Mouse (Mus musculus) testis, adult 10 weeks (tissue): ENCODE data around the gene Mvb12a. TPM values are rescaled to one million over a fixed set of nuclear protein-coding genes. Genes with fewer than 3 reads are reported as not detected.

Source experiments
- polyA plus RNA-seq: library from polyadenylated mRNA; stranded (reverse); fragments of 350-450 nt; fragmentation: Illumina TruSeq; extraction: RNeasy Lipid Tissue Mini Kit (QIAGEN cat#74804); gene quantifications from one replicate; pipeline ENCODE4 v1.2.3, GENCODE M21; 2014; ENCODE audit warnings: low read depth, low replicate concordance

The Mvb12a gene
- 1.1 TPM for polyA plus RNA-seq

GRCm38 (mm10) chr8:71542632-71543343 lies at the start of gene Mvb12a:
TSS of gene Mvb12a (plus strand) at chr8:71542922.

DNA sequence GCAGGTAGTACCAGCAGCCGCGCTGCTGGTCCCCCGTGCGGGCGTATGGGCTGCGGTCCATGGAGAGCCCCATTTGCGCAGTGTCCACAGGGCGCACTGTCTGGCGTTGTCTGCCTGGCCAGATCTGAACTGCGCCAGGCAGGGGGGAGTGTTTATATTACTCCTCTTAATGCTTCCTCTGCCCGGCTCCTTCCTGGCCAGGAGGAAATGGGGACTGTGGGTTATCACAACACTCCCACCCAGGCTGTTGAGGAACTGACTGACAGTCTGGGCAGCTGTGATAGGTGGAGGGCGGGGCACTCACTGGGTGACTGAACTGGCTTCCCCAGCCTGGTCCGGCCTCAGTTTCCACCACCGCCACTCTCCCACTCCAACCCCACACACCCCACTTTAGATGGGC lies 31.1 kb upstream of the Mvb12a start, which contains the start of gene Plvap:
Gene Plvap, minus strand, starts transcription at position 109 of the 400 bp plus-strand sequence.

GRCm38 (mm10) chr8:71525226-71526050 lies 17.3 kb upstream of the Mvb12a start, which contains the start of gene Ccdc194:
TSS of gene Ccdc194 (minus strand) at chr8:71525711.

GRCm38 (mm10) chr8:71537028-71537867 lies 5.5 kb upstream of the Mvb12a start, which contains the start of gene Bst2:
TSS of gene Bst2 (minus strand) at chr8:71537456.

DNA sequence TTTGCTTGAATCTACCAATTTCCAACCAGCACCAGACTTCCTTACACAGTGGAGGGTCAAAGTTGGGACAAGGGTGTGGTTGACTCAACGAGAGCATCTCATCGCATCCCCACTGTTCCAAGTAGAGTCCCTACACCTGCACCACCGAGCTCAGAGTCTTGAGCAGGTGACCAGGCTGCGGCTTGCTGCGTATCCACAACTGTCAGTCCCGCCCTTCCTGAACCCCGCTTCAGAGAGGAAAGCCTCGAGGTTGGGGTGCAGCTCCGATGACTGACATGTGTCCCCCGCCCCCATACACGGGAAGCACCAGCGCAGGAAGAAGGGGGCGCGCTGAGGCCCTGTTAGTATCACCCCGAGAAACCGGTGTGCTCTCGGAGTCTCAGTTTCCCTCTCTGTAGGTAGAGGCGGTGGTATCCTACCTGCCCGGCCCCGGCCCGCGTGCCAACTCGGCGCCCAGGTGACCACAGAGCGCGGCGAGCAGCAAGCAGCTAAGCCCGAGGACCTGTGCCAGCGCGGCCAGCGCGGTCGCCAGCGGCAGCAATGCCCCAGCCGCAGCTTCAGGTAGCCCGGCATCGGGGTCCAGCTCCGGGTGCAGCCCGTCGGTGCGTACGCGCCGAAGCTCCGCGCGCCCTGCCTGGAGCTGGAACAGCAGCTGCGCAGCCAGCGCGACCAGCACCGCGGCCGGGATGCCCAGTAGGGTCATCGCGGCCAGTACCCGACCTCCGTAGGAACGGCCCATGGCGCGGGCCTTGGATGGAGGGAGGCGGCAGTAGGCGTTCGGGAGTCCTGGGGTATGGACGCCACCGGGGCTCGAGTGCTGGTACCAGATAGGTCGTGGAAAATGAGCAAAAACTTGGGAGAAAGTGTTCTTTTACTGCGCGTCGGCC lies 15.6 kb downstream of the Mvb12a start, which contains the start of gene Tmem221:
Gene Tmem221, minus strand, starts transcription at position 801 of the 887 bp plus-strand sequence.

GRCm38 (mm10) chr8:71566501-71566900 lies 23.8 kb downstream of the Mvb12a start, which contains the start of gene Nxnl1:
TSS of gene Nxnl1 (minus strand) at chr8:71566601.

GRCm38 (mm10) chr8:71568387-71568937 lies 25.7 kb downstream of the Mvb12a start, which contains the start of gene Slc27a1:
TSS of gene Slc27a1 (plus strand) at chr8:71568882.

DNA sequence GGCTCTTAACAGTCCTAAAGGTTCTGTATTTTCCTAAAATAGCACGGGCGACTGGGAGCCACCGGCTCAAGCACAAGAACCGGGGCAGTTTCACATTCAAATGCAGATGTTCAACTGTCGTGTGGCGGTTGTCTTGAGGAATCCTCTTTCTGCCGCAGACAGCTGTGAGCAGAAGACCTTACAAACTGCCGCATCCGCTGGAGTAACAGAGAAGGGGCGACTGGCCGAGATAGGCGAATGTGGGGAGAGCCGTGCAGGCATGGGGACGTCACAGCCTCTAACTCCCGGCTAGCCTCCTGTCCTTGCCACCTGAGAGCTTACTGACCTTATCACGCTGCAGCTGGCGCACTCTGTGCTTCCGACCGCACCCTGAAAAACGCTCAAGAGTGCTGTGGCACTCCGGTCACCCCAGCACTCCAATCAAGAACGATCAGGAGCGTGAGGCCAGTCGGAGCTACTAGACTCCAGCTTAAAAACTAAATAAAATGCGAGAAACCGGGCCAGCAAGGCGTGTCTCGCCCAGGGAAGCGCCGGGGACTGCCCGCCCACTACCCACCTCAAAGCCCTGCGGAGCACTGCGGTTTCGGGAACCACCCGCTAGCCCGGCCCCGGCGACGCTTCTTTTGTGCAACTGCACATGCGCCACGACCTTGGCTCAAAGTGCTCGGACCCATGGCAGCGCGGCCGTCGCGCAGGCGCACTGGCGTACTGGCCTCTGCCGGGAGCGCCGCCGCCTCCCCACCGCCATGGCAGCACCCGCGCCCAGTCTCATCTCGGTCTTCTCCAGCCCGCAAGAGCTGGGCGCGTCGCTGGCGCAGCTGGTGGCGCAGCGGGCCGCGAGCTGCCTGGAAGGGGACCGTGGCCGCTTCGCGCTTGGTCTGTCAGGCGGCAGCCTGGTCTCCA lies 49.0 kb downstream of the Mvb12a start, which contains the start of gene Pgls:
Gene Pgls, plus strand, starts transcription at position 706 of the 903 bp plus-strand sequence.

GRCm38 (mm10) chr8:71597451-71597850 lies 54.7 kb downstream of the Mvb12a start, which contains the start of gene Fam129c:
TSS of gene Fam129c (plus strand) at chr8:71597648.

Other genes starting within 250 kb of the Mvb12a start
- gene Use1, start 176.1 kb upstream of the Mvb12a start, polyA plus RNA-seq, result 4.1 TPM
- gene Ocel1, start 171.6 kb upstream of the Mvb12a start, polyA plus RNA-seq, result 6.8 TPM
- gene Nr2f6, start 161.0 kb upstream of the Mvb12a start, polyA plus RNA-seq, result 1.0 TPM
- 0.08 TPM for gene Ushbp1, start 147.1 kb upstream of the Mvb12a start, polyA plus RNA-seq
- 10.7 TPM for gene Babam1, start 146.1 kb upstream of the Mvb12a start, polyA plus RNA-seq
- gene Ankle1, start 136.9 kb upstream of the Mvb12a start, polyA plus RNA-seq, result 0.49 TPM
- gene Abhd8, start 79.3 kb upstream of the Mvb12a start, polyA plus RNA-seq, result 2.9 TPM
- gene Mrpl34, start 78.0 kb upstream of the Mvb12a start, polyA plus RNA-seq, result 2.6 TPM
- 12.2 TPM for gene Dda1, start 73.7 kb upstream of the Mvb12a start, polyA plus RNA-seq
- gene Ano8, start 57.0 kb upstream of the Mvb12a start, polyA plus RNA-seq, result 0.07 TPM
- gene Gtpbp3, start 54.8 kb upstream of the Mvb12a start, polyA plus RNA-seq, result 0.59 TPM
- not detected for gene Plvap, start 31.2 kb upstream of the Mvb12a start, polyA plus RNA-seq
- gene Ccdc194, start 17.2 kb upstream of the Mvb12a start, polyA plus RNA-seq, result not detected
- 0.88 TPM for gene Bst2, start 5.5 kb upstream of the Mvb12a start, polyA plus RNA-seq
- 0.34 TPM for gene Tmem221, start 15.9 kb downstream of the Mvb12a start, polyA plus RNA-seq
- 0.38 TPM for gene Nxnl1, start 23.7 kb downstream of the Mvb12a start, polyA plus RNA-seq
- gene Slc27a1, start 26.0 kb downstream of the Mvb12a start, polyA plus RNA-seq, result 2.4 TPM
- 0.36 TPM for gene Pgls, start 49.3 kb downstream of the Mvb12a start, polyA plus RNA-seq
- gene Fam129c, start 54.7 kb downstream of the Mvb12a start, polyA plus RNA-seq, result 1.4 TPM
- gene Colgalt1, start 68.1 kb downstream of the Mvb12a start, polyA plus RNA-seq, result 17.1 TPM
- gene Unc13a, start 128.8 kb downstream of the Mvb12a start, polyA plus RNA-seq, result 0.04 TPM
- gene Jak3, start 133.4 kb downstream of the Mvb12a start, polyA plus RNA-seq, result 0.06 TPM
- gene Insl3, start 146.3 kb downstream of the Mvb12a start, polyA plus RNA-seq, result 108 TPM
- gene B3gnt3, start 158.9 kb downstream of the Mvb12a start, polyA plus RNA-seq, result 0.13 TPM
- not detected for gene Fcho1, start 182.8 kb downstream of the Mvb12a start, polyA plus RNA-seq